In genomic region chr17:30183561-30183960, GRCm38 (mm10) we compare ENCODE assay signal across 20 mouse cellular contexts.
DNase-seq lines count a peak whose midpoint lies in the region; ATAC-seq and TF ChIP-seq lines count a peak whose summit lies in the region.
"Had no signal": no experiment of that assay in that cellular context is flagged by ENCODE, and none has a peak within 500 bp of the region (broad histone marks: within the 10 kb centered on the region; RNA-seq: fewer than 3 reads in every experiment).

No protein-coding gene starts in this region.

- no peak overlapping the region for H3K4me3 ChIP-seq in heart, embryonic 12.5 days
- no peak overlapping the region for H3K4me3 ChIP-seq in cerebellum, adult 2 months (replicated peaks; ENCODE audit: insufficient read depth, low read depth, low read length)
- H3K4me3 ChIP-seq in kidney, embryonic 15.5 days (replicated peaks): no peak overlapping the region
- H3K4me3 ChIP-seq: erythroblast, embryonic 14.5 days; heart, embryonic 15.5 days; limb, embryonic 13.5 days; liver, embryonic 13.5 days; neural tube, embryonic 12.5 days had no signal

- H3K4me2 ChIP-seq in heart, embryonic 12.5 days: no peak overlapping the region
- H3K4me2 ChIP-seq in kidney, embryonic 15.5 days: no peak overlapping the region
- H3K4me2 ChIP-seq: heart, embryonic 15.5 days; limb, embryonic 13.5 days; liver, embryonic 13.5 days; lung, embryonic 14.5 days; midbrain, embryonic 11.5 days; neural tube, embryonic 12.5 days had no signal

- TF ChIP-seq CTCF in cerebellum, adult 2 months (IDR thresholded peaks at IDR 0.05; ENCODE audit: borderline replicate concordance, insufficient read depth, low read depth, low read length): no peak

- 91% methylated on average over 6 of the region's 6 CpGs for WGBS in heart, embryonic 12.5 days
- 6% methylated on average over 6 of the region's 6 CpGs for WGBS in cerebellum, adult 2 months
- 94% methylated on average over 6 of the region's 6 CpGs for WGBS in kidney, embryonic 15.5 days

- no peak overlapping the region for H3K9ac ChIP-seq in heart, embryonic 12.5 days
- no peak overlapping the region for H3K9ac ChIP-seq in kidney, embryonic 15.5 days
- H3K9ac ChIP-seq: heart, embryonic 15.5 days; limb, embryonic 13.5 days; liver, embryonic 13.5 days; lung, embryonic 14.5 days; neural tube, embryonic 12.5 days had no signal

- peaks cover 34% of the 10 kb centered on the region for H3K4me1 ChIP-seq in heart, embryonic 12.5 days (replicated peaks)
- peaks cover 16% of the 10 kb centered on the region for H3K4me1 ChIP-seq in cerebellum, adult 2 months (ENCODE audit: control insufficient read depth, insufficient read depth, low read length)
- H3K4me1 ChIP-seq in kidney, embryonic 15.5 days: peaks cover 16% of the 10 kb centered on the region

- ATAC-seq in heart, embryonic 12.5 days (ENCODE audit: insufficient number of reproducible peaks, low FRiP score): no peak
- ATAC-seq in cerebellum, adult (ENCODE audit: insufficient number of reproducible peaks, low FRiP score, low TSS enrichment): peak; percentile 56; the same call in 1 of the 2 replicates
- no peak for ATAC-seq in kidney, embryonic 15.5 days (replicated peaks; ENCODE audit: low FRiP score)
- ATAC-seq: forebrain, embryonic 16.5 days; hindbrain, embryonic 16.5 days; intestine, embryonic 16.5 days had no signal

- no peaks in the 10 kb centered on the region for H3K27me3 ChIP-seq in heart, embryonic 12.5 days (replicated peaks)
- H3K27me3 ChIP-seq in cerebellum, adult 2 months (ENCODE audit: control insufficient read depth, insufficient read depth, low read length): no peaks in the 10 kb centered on the region
- no peaks in the 10 kb centered on the region for H3K27me3 ChIP-seq in kidney, embryonic 15.5 days
- H3K27me3 ChIP-seq: heart, embryonic 15.5 days; limb, embryonic 13.5 days; liver, embryonic 13.5 days; neural tube, embryonic 12.5 days had no signal

- TF ChIP-seq POLR2A in cerebellum, adult 2 months (IDR thresholded peaks at IDR 0.05; ENCODE audit: borderline replicate concordance, insufficient read depth, low read length): no peak

- H3K27ac ChIP-seq in heart, embryonic 12.5 days (ENCODE audit: poor library complexity, severe bottlenecking): no peak overlapping the region
- H3K27ac ChIP-seq in cerebellum, adult 2 months (ENCODE audit: insufficient read depth, low read length): no peak overlapping the region
- H3K27ac ChIP-seq in kidney, embryonic 15.5 days: no peak overlapping the region
- H3K27ac ChIP-seq: heart, embryonic 15.5 days; limb, embryonic 13.5 days; liver, embryonic 13.5 days; macrophage; neural tube, embryonic 12.5 days had no signal

- DNase-seq in heart, postnatal 4 days: peak; percentile 2
- DNase-seq in cerebellum, adult 2 months: peak; percentile 70 to 85
- DNase-seq in cerebellum, postnatal 36 days: peak; percentile 72 to 73
- no peak for DNase-seq in thymus, postnatal 10 days (ENCODE audit: low spot score in 2 of 2)
- DNase-seq: adrenal gland, adult 8-10 months; liver, embryonic 13.5 days; lung, embryonic 14.5 days; thymus, postnatal 4 days had no signal

- no peaks in the 10 kb centered on the region for H3K9me3 ChIP-seq in heart, embryonic 12.5 days (replicated peaks)
- H3K9me3 ChIP-seq in kidney, embryonic 15.5 days (replicated peaks): no peaks in the 10 kb centered on the region
- H3K9me3 ChIP-seq: heart, embryonic 15.5 days; limb, embryonic 13.5 days; liver, embryonic 13.5 days; neural tube, embryonic 12.5 days had no signal

- peaks cover 6% of the 10 kb centered on the region for H3K36me3 ChIP-seq in heart, embryonic 12.5 days
- H3K36me3 ChIP-seq in kidney, embryonic 15.5 days: peaks cover under 1% of the 10 kb centered on the region; the same call in 1 of the 2 replicates
- H3K36me3 ChIP-seq: heart, embryonic 15.5 days; neural tube, embryonic 12.5 days had no signal

Comparison
In these comparisons a context has a peak if more than half of its experiments do, and no peak if none do; other contexts are left out.
1. DNase-seq: peak in heart, postnatal 4 days (single experiment), cerebellum, adult 2 months (2 of 2) and cerebellum, postnatal 36 days (2 of 2); none in thymus, postnatal 10 days (0 of 2).